Mouse (Mus musculus) liver, adult 2 months (tissue): ENCODE data around the gene Fam222a.

Experiments
- CTCF ChIP-seq: fragments of 200-500 bp; IDR thresholded peaks from 2 replicates; pipeline ENCODE4 v1.5.1; 2011; ENCODE audit warnings: low read depth, low read length, control low read depth
- POLR2A ChIP-seq: fragments of 200-500 bp; IDR thresholded peaks from 2 replicates; pipeline ENCODE4 v1.6.1; 2011; ENCODE audit warnings: low read length, control low read depth; ENCODE audit not compliant: insufficient read depth; ENCODE audit errors: extremely low read depth

- TF ChIP-seq POLR2A (no peak), CTCF (no peak)
Measured at GRCm38 (mm10) chr5:114656305-114656704, 88.5 kb downstream of the Fam222a start.
